Comparison of ENCODE assay signal across 13 mouse cellular contexts in the genomic region with DNA sequence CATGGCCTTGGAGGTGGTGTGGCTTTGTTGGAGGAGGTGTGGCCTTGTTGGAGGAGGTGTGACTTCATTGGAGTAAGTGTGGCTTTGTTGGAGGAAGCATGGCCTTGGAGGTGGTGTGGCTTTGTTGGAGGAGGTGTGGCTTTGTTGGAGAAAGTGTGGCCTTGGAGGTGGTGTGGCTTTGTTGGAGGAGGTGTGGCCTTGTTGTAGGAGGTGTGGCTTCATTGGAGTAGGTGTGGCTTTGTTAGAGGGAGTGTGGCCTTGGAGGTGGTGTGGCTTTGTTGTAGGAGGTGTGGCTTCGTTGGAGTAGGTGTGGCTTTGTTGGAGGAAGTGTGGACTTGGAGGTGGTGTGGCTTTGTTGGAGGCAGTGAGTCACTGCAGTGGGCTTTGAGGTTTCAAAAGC.
"Had no signal": no experiment of that assay in that cellular context is flagged by ENCODE, and none has a peak within 500 bp of the region (broad histone marks: within the 10 kb centered on the region; RNA-seq: fewer than 3 reads in every experiment).

No protein-coding gene starts in this region.

- DNase-seq: lung, adult 18-20 months; lung, embryonic 14.5 days; lung, postnatal 10 days; lung, postnatal 4 days; right cerebral cortex, postnatal 14 days; thymus, adult 18-20 months; thymus, postnatal 14 days; thymus, postnatal 36 days had no signal

- ATAC-seq: midbrain, embryonic 15.5 days had no signal

- H3K9ac ChIP-seq: liver, embryonic 14.5 days; lung, embryonic 14.5 days; midbrain, embryonic 12.5 days; midbrain, embryonic 15.5 days; neural tube, embryonic 12.5 days had no signal

- H3K4me2 ChIP-seq: lung, embryonic 14.5 days; midbrain, embryonic 12.5 days; midbrain, embryonic 15.5 days; neural tube, embryonic 12.5 days had no signal

- H3K9me3 ChIP-seq: midbrain, embryonic 10.5 days; midbrain, embryonic 12.5 days; midbrain, embryonic 15.5 days; neural tube, embryonic 12.5 days had no signal

- H3K4me1 ChIP-seq: midbrain, embryonic 15.5 days; neural tube, embryonic 12.5 days had no signal

- H3K27ac ChIP-seq: liver, embryonic 14.5 days; midbrain, embryonic 10.5 days; midbrain, embryonic 12.5 days; midbrain, embryonic 15.5 days; neural tube, embryonic 12.5 days had no signal

- H3K27me3 ChIP-seq: midbrain, embryonic 12.5 days; midbrain, embryonic 15.5 days; neural tube, embryonic 12.5 days had no signal

- H3K36me3 ChIP-seq: midbrain, embryonic 10.5 days; midbrain, embryonic 12.5 days; midbrain, embryonic 15.5 days; neural tube, embryonic 12.5 days had no signal

- H3K4me3 ChIP-seq: midbrain, embryonic 10.5 days; midbrain, embryonic 12.5 days; midbrain, embryonic 15.5 days; neural tube, embryonic 12.5 days had no signal
